Mouse (Mus musculus): ENCODE data around the gene Gm21913. TPM values are rescaled to one million over a fixed set of nuclear protein-coding genes. Genes with fewer than 3 reads are reported as not detected.

The Gm21913 gene
- polyA plus RNA-seq (2017; shearing (Covaris generic)): not detected

DNA sequence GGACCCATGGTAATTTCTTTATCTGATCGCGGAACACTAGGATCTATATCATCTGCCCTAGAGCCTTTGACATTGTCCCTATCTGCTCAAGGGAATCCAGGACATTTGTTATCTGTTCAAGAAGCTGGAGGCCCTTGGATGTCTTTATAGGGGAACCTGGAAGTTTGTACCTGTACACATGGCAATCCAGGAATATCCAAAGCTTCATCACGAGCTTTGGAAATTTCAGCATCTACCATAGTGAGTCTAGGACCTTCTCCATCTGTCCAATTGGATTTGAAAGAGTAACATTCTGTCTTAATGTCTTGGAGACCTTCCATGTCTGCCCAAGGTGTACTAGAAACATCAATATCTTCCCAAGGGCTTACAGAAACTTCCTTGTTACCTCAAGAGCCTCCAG is at the start of gene Gm21913:
TSS of gene Gm21913 (plus strand) at position 301 of the 400 bp plus-strand sequence.

Other genes with a start within 250 kb of the Gm21913 start
- gene Gm29110, start 153.4 kb upstream of the Gm21913 start, polyA plus RNA-seq (2017; shearing (Covaris generic)): not detected